Mouse (Mus musculus): ENCODE data around the gene Prss45. TPM values are rescaled to one million over a fixed set of nuclear protein-coding genes. Genes with fewer than 3 reads are reported as not detected.
A peak's percentile ranks its signal among the peaks of the same experiment; 100 is the strongest.
"Not testable (repeated sequence)": the region's sequence is repeated elsewhere in the genome, so short reads cannot be mapped to it uniquely, and the experiment has no call there.

The Prss45 gene
- total RNA-seq (2021): under 1 TPM in 1 of 2 experiments, not detected in 1; 0.52 TPM

DNA sequence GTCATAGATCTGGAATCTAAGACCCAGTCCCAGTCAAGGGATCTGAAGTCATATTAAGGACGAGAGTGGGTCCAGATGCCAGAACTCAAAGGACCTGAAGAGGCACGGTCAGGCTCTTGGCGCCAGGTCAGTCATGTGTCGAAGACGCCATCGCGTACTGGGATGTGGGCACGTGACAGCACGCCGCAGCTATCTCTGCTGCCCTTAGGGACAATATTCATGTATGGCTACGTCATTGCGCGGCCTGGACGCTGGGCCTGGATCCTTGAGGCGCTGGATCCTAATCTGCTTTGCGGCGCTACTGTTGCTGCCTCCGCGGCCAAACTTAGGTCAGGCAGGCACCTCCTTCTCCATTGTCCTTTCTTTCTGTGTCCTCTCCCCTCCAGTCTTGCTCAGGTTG, at the start of gene Prss45:
Gene Prss45, plus strand, starts transcription at position 178 of the 400 bp plus-strand sequence.
- intact Hi-C loops (cut with DNase I): no loop called here

DNA sequence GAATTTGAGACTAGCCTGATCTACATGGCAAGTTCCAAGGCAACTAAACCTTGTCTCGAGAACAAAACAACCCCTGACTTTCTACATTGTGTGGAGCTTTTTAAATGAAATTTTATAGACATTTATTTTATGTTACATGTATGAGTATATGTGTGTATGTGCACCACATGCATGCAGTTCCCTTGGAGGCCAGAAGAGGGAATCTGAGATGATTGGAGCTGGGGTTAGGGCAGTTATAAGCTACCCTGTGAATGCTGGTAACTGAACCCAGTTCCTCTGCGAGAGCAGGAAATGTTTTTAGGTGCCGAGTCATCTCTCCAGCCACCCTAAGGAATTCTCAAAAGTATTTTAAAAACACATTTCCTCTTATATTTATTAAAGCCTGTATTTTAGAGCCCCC, 46.2 kb upstream of the Prss45 start:
- no peak for DNase-seq
- intact Hi-C loops (cut with DNase I): no loop called here

More for the DNA sequence above, at the start of gene Prss45:
- DNase-seq: no peak

- intact Hi-C loops (cut with DNase I): no loop called here
- no peak for DNase-seq
Observed at GRCm38 (mm10) chr9:110790462-110790861, 43.9 kb upstream of the Prss45 start.

- no peak for DNase-seq
- intact Hi-C loops (cut with DNase I): no loop called here
Observed at GRCm38 (mm10) chr9:110797013-110797412, 37.4 kb upstream of the Prss45 start.

GRCm38 (mm10) chr9:110797866-110798265, 36.5 kb upstream of the Prss45 start, which contains the start of gene Prss42:
Gene Prss42 (plus strand): TSS chr9:110798166.
- intact Hi-C loops (cut with DNase I): no loop called here
- DNase-seq: no peak

- intact Hi-C loops (cut with DNase I): no loop called here
Observed at GRCm38 (mm10) chr9:110800834-110801479, 33.4 kb upstream of the Prss45 start.

GRCm38 (mm10) chr9:110803294-110803693, 31.1 kb upstream of the Prss45 start:
- intact Hi-C loops (cut with DNase I): no loop called here
- no peak for DNase-seq

More at GRCm38 (mm10) chr9:110800834-110801479, 33.4 kb upstream of the Prss45 start:
- DNase-seq: no peak

DNA sequence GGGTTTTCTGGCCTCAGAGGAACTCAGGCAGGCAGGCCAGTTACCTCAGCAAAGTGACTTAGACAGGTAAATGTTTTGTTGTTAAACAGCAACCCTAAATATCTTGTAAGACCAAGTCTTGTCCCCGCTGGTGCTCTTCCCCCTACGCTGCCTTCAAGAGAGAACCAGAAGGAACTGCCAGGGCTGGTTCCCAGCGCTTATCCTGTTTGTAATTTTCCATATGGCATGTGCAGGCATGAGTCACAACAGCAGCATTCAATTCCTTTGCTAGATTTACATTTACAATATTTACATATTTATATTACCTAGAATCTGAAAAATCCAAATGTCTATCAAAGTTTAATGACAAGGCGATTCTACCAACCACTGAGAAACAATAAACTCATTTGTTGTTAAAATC, 24.3 kb upstream of the Prss45 start:
- DNase-seq: no peak
- intact Hi-C loops (cut with DNase I): no loop called here

DNA sequence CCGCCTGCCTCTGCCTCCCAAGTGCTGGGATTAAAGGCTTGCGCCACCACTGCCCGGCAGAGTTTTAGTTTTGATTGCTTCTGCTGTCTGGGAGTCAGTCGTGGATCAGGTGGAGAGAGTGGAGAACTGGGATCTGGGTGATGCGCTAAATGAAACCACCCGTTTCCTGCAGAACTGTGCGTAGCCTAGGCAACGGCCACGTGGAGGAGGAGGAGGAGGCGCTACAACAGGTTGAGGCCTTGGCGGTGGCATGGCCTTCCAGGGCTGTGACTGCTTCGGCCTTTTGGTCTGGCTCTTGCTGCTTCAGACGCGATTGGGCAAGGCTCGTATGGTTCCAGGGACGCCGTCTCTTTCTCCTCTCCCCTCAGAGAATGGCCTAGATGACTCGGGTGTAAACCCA, 20.6 kb upstream of the Prss45 start, which contains the start of gene Prss44:
Gene Prss44, plus strand, starts transcription at position 206 of the 400 bp plus-strand sequence.
- DNase-seq: no peak

DNA sequence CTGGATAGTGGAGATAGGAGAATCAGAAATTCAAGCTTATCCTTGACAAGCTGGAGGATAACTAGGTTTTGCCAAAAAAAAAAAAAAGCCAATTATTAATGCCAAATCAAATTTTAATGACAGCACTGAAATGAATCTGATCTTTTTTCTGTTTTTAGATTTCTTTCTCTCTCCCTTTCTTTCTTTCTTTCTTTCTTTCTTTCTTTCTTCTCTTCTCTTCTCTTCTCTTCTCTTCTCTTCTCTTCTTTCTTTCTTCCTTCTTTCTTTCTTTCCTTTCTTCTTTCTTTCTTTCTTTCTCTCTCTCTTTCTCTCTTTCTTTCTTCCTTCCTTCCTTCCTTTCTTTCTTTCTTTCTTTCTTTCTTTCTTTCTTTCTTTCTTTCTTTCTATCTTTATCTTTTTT, 13.8 kb upstream of the Prss45 start:
- intact Hi-C loops (cut with DNase I); DNase-seq: not testable (repeated sequence)

More for the DNA sequence above, 20.6 kb upstream of the Prss45 start, which contains the start of gene Prss44:
- intact Hi-C loops (cut with DNase I): no loop called here

- intact Hi-C loops (cut with DNase I): no loop called here
- no peak for DNase-seq
Observed at GRCm38 (mm10) chr9:110821436-110821835, 13.0 kb upstream of the Prss45 start.

- DNase-seq: peak; percentile 21
- intact Hi-C loops (cut with DNase I): no loop called here
Observed at GRCm38 (mm10) chr9:110825426-110825825, 9.0 kb upstream of the Prss45 start.

- intact Hi-C loops (cut with DNase I): no loop called here
- DNase-seq: no peak
Observed at GRCm38 (mm10) chr9:110825832-110826231, 8.6 kb upstream of the Prss45 start.

- DNase-seq: no peak
- intact Hi-C loops (cut with DNase I): no loop called here
Observed at GRCm38 (mm10) chr9:110826390-110826789, 8.0 kb upstream of the Prss45 start, which contains the start of gene Prss43. Gene Prss43 (plus strand): TSS chr9:110826690.

DNA sequence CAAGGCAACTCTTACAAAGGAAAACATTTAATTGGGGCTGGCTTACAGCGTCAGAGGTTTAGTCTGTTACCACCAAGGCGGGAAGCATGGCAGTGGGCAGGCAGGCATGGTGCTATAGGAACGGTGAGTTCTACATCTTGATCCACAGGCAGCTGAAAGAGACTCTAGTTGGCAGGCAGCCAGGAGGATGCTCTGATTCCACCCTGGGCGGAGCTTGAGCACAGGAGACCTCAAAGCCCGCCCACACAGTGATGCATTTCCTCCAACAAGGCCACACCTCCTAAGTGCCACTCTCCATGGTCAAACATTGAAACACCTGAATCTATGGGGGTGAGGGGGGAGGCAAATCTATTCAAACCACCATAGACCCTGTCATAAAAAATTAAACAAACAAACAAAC, 1.4 kb upstream of the Prss45 start:
- intact Hi-C loops (cut with DNase I): no loop called here

GRCm38 (mm10) chr9:110834961-110835360, 573 bp downstream of the Prss45 start:
- no peak for DNase-seq
- intact Hi-C loops (cut with DNase I): no loop called here

More for the DNA sequence above, 1.4 kb upstream of the Prss45 start:
- DNase-seq: no peak

DNA sequence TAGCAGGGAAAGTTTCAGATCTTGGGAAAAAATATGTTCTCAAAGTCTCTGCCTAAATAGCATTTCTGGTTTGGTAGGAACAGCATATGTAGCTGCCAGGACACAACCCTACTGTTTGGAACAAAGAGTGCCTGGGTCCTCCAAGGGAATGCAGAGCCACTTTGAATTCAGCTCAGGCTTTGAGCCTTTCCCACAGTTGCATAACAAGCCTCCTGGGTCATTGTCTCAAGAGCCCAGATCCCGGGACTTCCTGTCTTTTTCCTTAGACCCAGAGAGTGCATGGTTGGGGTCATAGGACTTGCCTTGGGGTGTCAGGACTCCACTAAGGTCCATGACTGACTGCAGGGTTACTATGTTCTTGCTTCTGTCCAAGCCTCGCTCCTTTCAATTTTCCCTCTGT, 1.7 kb downstream of the Prss45 start:
- intact Hi-C loops (cut with DNase I): no loop called here

GRCm38 (mm10) chr9:110840905-110841304, 6.5 kb downstream of the Prss45 start:
- intact Hi-C loops (cut with DNase I): no loop called here
- no peak for DNase-seq

More for the DNA sequence above, 1.7 kb downstream of the Prss45 start:
- no peak for DNase-seq

GRCm38 (mm10) chr9:110841438-110841837, 7.0 kb downstream of the Prss45 start:
- no peak for DNase-seq
- intact Hi-C loops (cut with DNase I): no loop called here

GRCm38 (mm10) chr9:110844206-110844605, 9.8 kb downstream of the Prss45 start, which contains the start of gene Prss46:
Gene Prss46 (plus strand): TSS chr9:110844506.
- DNase-seq: no peak
- intact Hi-C loops (cut with DNase I): no loop called here

GRCm38 (mm10) chr9:110849162-110849561, 14.8 kb downstream of the Prss45 start:
- no peak for DNase-seq
- intact Hi-C loops (cut with DNase I): no loop called here

DNA sequence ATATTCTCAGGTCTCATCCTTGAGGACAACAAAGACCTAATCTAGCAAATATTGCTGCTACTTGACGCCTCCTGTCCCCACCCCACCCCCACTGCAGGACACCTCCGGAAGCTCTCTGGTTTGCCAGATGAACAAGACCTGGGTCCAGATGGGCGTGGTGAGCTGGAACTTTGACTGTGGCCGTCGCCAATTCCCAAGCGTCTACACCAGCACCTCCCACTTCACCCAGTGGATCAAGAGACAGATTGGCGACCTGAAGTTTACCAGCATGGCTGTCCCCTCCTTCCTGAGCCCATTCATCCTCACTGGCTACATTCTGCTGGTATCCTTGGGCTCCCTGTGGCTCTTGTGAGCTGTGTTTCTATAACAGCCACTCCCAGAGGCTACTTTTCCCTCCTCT, 21.5 kb downstream of the Prss45 start:
- intact Hi-C loops (cut with DNase I): no loop called here

More for the DNA sequence above, 21.5 kb downstream of the Prss45 start:
- no peak for DNase-seq
